Mouse (Mus musculus): ENCODE data around the gene Ndufa9. TPM values are rescaled to one million over a fixed set of nuclear protein-coding genes. Genes with fewer than 3 reads are reported as not detected.

Gene Ndufa9
- total RNA-seq (2012; rRNA removed) = 156 and 162 TPM in 2 replicates
- polyA plus RNA-seq (2012; ENCODE audit: insufficient read depth in 1 of 2, insufficient read length in 2 of 2, low read depth in 1 of 2, low replicate concordance in 2 of 2, missing spikeins in 1 of 2) = 100 to 1,000 TPM in 1 of 2 experiments, not detected in 1; 176 TPM

- H3K27me3 ChIP-seq (ENCODE audit: control insufficient read depth in 1 of 2, insufficient read depth in 2 of 2, low read length in 2 of 2) = no peaks in the 10 kb centered on the region
- peak; percentile 96 for DNase-seq (ENCODE audit: low read depth, low spot score)
- H3K9ac ChIP-seq (ENCODE audit: control insufficient read depth, low read depth, low read length, poor library complexity, severe bottlenecking) = peak within 1 kb of the TSS; percentile 81
- H3K9me3 ChIP-seq (replicated peaks; ENCODE audit: insufficient read depth, low read length) = no peaks in the 10 kb centered on the region
- H3K79me2 ChIP-seq (ENCODE audit: control insufficient read depth, insufficient read depth, low read length, poor library complexity) = peaks cover 15% of the 10 kb centered on the region
- H3K4me1 ChIP-seq (ENCODE audit: control insufficient read depth in 1 of 2, insufficient read depth in 2 of 2, low read length in 2 of 2) = peaks cover 2 to 11% of the 10 kb centered on the region in 2 experiments; a peak in 2 of 4 replicates
- peaks cover 3 to 11% of the 10 kb centered on the region in 2 experiments; a peak in 3 of 4 replicates for H3K36me3 ChIP-seq (ENCODE audit: control insufficient read depth in 1 of 2, insufficient read depth in 2 of 2, low read length in 2 of 2)
- H3K27ac ChIP-seq (ENCODE audit: control insufficient read depth, low read depth, low read length) = peak within 1 kb of the TSS; percentile 64
- H3K4me3 ChIP-seq (ENCODE audit: control insufficient read depth in 1 of 2, insufficient read depth in 1 of 2, low read depth in 2 of 2, low read length in 2 of 2) = peak within 1 kb of the TSS; percentile 87 to 99
- TF ChIP-seq HCFC1 (IDR thresholded peaks at IDR 0.05; ENCODE audit: low read depth, low read length) (peak; percentile 99), MXI1 (IDR thresholded peaks at IDR 0.05; ENCODE audit: low read depth, low read length) (peak; percentile 85), TBP (IDR thresholded peaks at IDR 0.05; ENCODE audit: low read depth, low read length) (peak; percentile 90), E2F4 (IDR thresholded peaks at IDR 0.05; ENCODE audit: borderline replicate concordance, low read depth, low read length) (no peak), POLR2A (IDR thresholded peaks at IDR 0.05; ENCODE audit: control insufficient read depth in 1 of 2, insufficient read depth in 1 of 2, low read depth in 1 of 2, low read length in 2 of 2, poor library complexity in 1 of 2) (peak; percentile 51 to 89; a peak in 3 of 4 replicates), TAL1 (IDR thresholded peaks at IDR 0.05; ENCODE audit: low read length) (no peak), MAX (IDR thresholded peaks at IDR 0.05; ENCODE audit: low read length) (no peak), CHD1 (IDR thresholded peaks at IDR 0.05; ENCODE audit: low read depth, low read length) (no peak), USF1 (IDR thresholded peaks at IDR 0.05; ENCODE audit: low read depth, low read length) (no peak), GABPA (IDR thresholded peaks at IDR 0.05; ENCODE audit: low read depth, low read length) (no peak), MEF2A (IDR thresholded peaks at IDR 0.05; ENCODE audit: extremely low read depth, insufficient replicate concordance, low read depth, low read length, poor library complexity, severe bottlenecking) (no peak), POLR2AphosphoS2 (IDR thresholded peaks at IDR 0.05; ENCODE audit: low read length) (peak; percentile 56; the same call in 1 of the 2 replicates), ZKSCAN1 (IDR thresholded peaks at IDR 0.05; ENCODE audit: low read depth, low read length) (no peak; the same call in 1 of the 2 replicates), MYC (IDR thresholded peaks at IDR 0.05; ENCODE audit: low read depth, low read length) (peak; percentile 42; the same call in 1 of the 2 replicates), GATA1 (IDR thresholded peaks at IDR 0.05; ENCODE audit: low read depth, low read length) (peak; percentile 88), RAD21 (IDR thresholded peaks at IDR 0.05; ENCODE audit: low read depth, low read length) (no peak), ZC3H11A (IDR thresholded peaks at IDR 0.05; ENCODE audit: low read depth, low read length) (no peak), MAZ (IDR thresholded peaks at IDR 0.05; ENCODE audit: low read depth, low read length) (peak; percentile 48; the same call in 1 of the 2 replicates), MAFK (IDR thresholded peaks at IDR 0.05; ENCODE audit: borderline replicate concordance, low read depth, low read length) (no peak), BHLHE40 (IDR thresholded peaks at IDR 0.05; ENCODE audit: borderline replicate concordance, low read depth, low read length) (no peak), EP300 (IDR thresholded peaks at IDR 0.05; ENCODE audit: low read depth in 1 of 2, low read length in 2 of 2) (peak; percentile 43 to 68), RCOR1 (IDR thresholded peaks at IDR 0.05; ENCODE audit: low read depth, low read length) (peak; percentile 58; the same call in 1 of the 2 replicates), TCF12 (IDR thresholded peaks at IDR 0.05; ENCODE audit: low read depth, low read length) (peak; percentile 82), ELF1 (IDR thresholded peaks at IDR 0.05; ENCODE audit: low read depth, low read length) (peak; percentile 96), ZNF384 (IDR thresholded peaks at IDR 0.05; ENCODE audit: low read depth, low read length) (0 out of 2 replicates have a peak, but pooled peaks have one; percentile 49), ZMIZ1 (IDR thresholded peaks at IDR 0.05; ENCODE audit: low read depth, low read length) (peak; percentile 49; the same call in 1 of the 2 replicates), SMC3 (IDR thresholded peaks at IDR 0.05; ENCODE audit: low read depth, low read length) (no peak), POLR2AphosphoS5 (IDR thresholded peaks at IDR 0.05; ENCODE audit: borderline replicate concordance, low read depth, low read length) (no peak), MYB (IDR thresholded peaks at IDR 0.05; ENCODE audit: low read depth, low read length) (peak; percentile 66), UBTF (IDR thresholded peaks at IDR 0.05; ENCODE audit: borderline replicate concordance, insufficient read depth, low read depth, low read length) (no peak), NRF1 (IDR thresholded peaks at IDR 0.05; ENCODE audit: insufficient read depth, low read depth, low read length, poor library complexity, severe bottlenecking) (peak; percentile 84), ETS1 (IDR thresholded peaks at IDR 0.05; ENCODE audit: low read depth, low read length) (peak; percentile 69; the same call in 1 of the 2 replicates), USF2 (IDR thresholded peaks at IDR 0.05; ENCODE audit: borderline replicate concordance in 1 of 2, insufficient read depth in 1 of 2, low read depth in 1 of 2, low read length in 2 of 2) (no peak)
Observed at GRCm38 (mm10) chr6:126848712-126849704, at the start of gene Ndufa9. TSS of gene Ndufa9 (minus strand) at chr6:126849136.

All from MEL (cell line).